Mouse (Mus musculus) forebrain, embryonic 11.5 days (tissue): Measurements from ENCODE around the gene Eps8. TPM values are rescaled to one million over a fixed set of nuclear protein-coding genes. Genes with fewer than 3 reads are reported as not detected.

ENCODE experiments used
- ATAC-seq: fragments of 200-750 bp; cut with Nextera tagmentation; replicated peaks from 2 replicates; pipeline ENCODE4 v1.8.0; 2017; ENCODE audit warnings: moderate TSS enrichment; ENCODE audit not compliant: low FRiP score
- DNase-seq: peaks from one replicate; pipeline ENCODE4 v3.0.0-alpha.2; 2017; ENCODE audit warnings: low spot score
- H3K27ac ChIP-seq: fragments of 300-500 bp; sonication (generic); 2 replicates; pipeline ENCODE4 v1.5.1; 2014; ENCODE audit warnings: low read depth, low read length
- H3K27me3 ChIP-seq: fragments of 300-500 bp; sonication (generic); 2 replicates; pipeline ENCODE4 v1.6.1; 2014; ENCODE audit warnings: mild to moderate bottlenecking, low read length, mixed read lengths; ENCODE audit not compliant: control insufficient read depth, insufficient read depth
- H3K36me3 ChIP-seq: fragments of 300-500 bp; sonication (generic); 2 replicates; pipeline ENCODE4 v1.6.1; 2014; ENCODE audit warnings: mild to moderate bottlenecking, low read length, moderate library complexity, mixed read lengths; ENCODE audit not compliant: control insufficient read depth, insufficient read depth
- H3K4me1 ChIP-seq: fragments of 300-500 bp; sonication (generic); replicated peaks from 2 replicates; pipeline ENCODE4 v1.6.1; 2014; ENCODE audit warnings: low read length, mixed read lengths; ENCODE audit not compliant: control insufficient read depth, insufficient read depth
- H3K4me2 ChIP-seq: fragments of 300-500 bp; sonication (generic); 2 replicates; pipeline ENCODE4 v1.6.1; 2014; ENCODE audit warnings: low read depth, mild to moderate bottlenecking, low read length, moderate library complexity, mixed read lengths; ENCODE audit not compliant: severe bottlenecking
- H3K4me3 ChIP-seq: fragments of 300-500 bp; sonication (generic); 2 replicates; pipeline ENCODE4 v1.5.1; 2014; ENCODE audit warnings: low read depth, low read length
- H3K9ac ChIP-seq: fragments of 300-500 bp; sonication (generic); 2 replicates; pipeline ENCODE4 v1.6.1; 2014; ENCODE audit warnings: low read length
- H3K9me3 ChIP-seq: fragments of 300-500 bp; sonication (generic); 2 replicates; pipeline ENCODE4 v1.6.1; 2016; ENCODE audit warnings: low read length, mixed read lengths; ENCODE audit not compliant: control insufficient read depth
- whole genome bisulfite sequencing: fragments of 180-500 bp; shearing (Covaris S2); extraction: QIAGEN DNeasy Blood & Tissue Kit; methylation state at CpG from one replicate; pipeline ENCODE4 v1.1.7; 2014; 5-methylcytosine and 5-hydroxymethylcytosine counted together
- polyA plus RNA-seq: library from polyadenylated mRNA; unstranded; fragments of >200 nt; fragmentation: Nextera tagmentation; extraction: Ambion mirVana; gene quantifications from 2 replicates; pipeline ENCODE4 v1.2.1, GENCODE M21; 2014

The Eps8 gene
- polyA plus RNA-seq, 1 experiment from 2014 or later, result 5.9 TPM

DNA sequence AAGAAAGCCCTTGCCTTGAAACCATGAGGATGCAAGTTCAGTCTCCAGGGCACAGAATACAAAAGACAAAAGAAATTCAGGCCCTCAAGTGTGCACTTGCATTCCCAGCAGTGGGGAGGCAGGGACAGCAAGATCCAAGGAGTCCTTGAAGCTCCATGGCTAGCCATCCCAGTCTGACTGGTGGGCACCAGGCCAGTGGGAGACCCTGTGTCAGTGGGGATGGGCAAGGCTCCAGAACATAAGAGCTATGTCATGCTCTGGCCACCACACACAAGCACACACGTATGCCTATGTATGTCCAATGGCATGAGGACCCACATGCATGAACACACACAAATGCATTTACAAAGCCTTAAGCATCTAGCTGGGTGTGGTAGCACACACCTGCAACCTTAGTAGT, 13.0 kb downstream of the Eps8 start:
- Histone ChIP-seq H3K4me1 (0 out of 2 replicates have a peak, but pooled peaks cover 2% of the 10 kb centered on the region), H3K9ac (no peak overlapping the region), H3K27ac (no peak overlapping the region), H3K4me2 (no peak overlapping the region), H3K4me3 (no peak overlapping the region), H3K27me3 (0 out of 2 replicates have a peak, but pooled peaks cover under 1% of the 10 kb centered on the region), H3K36me3 (no peaks in the 10 kb centered on the region), H3K9me3 (no peaks in the 10 kb centered on the region)
- WGBS, result 89% methylated on average over 1 of the region's 1 CpGs
- DNase-seq (no peak), ATAC-seq (no peak)

DNA sequence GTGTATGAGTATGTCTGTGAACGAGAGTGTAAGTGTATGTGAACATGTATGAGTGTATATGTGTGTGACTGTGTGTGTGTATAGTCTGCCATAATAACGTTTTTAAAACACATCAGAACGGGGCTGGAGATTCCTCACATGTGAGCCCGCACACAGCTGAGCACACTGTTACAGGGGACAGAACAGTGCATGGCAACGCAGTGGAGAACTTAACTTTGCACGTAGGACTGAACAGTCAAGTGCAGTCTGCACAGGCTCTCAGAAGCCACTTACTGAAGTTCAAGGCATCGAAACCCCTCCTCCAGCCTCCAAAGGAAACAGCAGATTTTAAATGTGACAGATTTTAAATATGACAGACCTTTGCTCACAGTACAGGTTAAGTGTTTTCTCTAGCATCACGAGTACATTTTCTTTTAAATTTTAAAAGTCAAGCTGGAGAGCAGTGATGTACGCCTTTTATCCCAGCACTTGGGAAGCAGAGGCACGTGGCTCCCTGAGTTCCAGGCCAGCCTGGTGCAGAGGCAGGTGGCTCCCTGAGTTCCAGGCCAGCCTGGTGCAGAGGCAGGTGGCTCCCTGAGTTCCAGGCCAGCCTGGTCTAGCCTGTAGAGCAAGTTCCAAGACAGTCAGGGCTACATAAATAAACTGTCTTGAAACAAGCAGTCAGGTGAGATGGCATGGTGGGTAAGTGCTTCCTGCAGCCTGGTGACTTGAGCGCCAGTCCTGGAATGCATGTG, 15.7 kb downstream of the Eps8 start:
- no peak for ATAC-seq
- WGBS, result 92% methylated on average over 11 of the region's 11 CpGs

DNA sequence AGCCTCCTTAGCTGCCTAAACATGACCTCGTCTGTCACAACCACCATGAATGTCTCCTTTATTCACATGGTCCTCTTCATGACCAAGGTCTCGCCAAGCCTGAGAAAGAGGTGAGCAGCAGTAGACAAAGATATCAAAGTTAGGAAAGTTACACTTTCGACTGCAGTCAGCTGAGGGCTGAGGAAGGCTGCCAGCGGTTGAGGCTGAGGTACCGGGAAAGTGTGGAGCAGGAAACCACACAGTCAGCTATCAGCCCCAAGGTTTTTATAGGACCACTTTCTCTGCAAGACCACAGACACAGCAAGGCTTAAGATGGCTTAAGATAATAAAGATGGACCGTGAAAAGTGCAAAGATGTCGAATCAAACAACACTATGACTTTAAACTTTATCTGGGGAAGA, 17.2 kb downstream of the Eps8 start:
- Histone ChIP-seq H3K4me3 (no peak overlapping the region), H3K9me3 (no peaks in the 10 kb centered on the region), H3K9ac (no peak overlapping the region), H3K27me3 (no peaks in the 10 kb centered on the region), H3K36me3 (no peaks in the 10 kb centered on the region), H3K4me1 (0 out of 2 replicates have a peak, but pooled peaks cover 2% of the 10 kb centered on the region), H3K27ac (no peak overlapping the region), H3K4me2 (no peak overlapping the region)
- DNase-seq (no peak), ATAC-seq (no peak)
- WGBS, result 63% methylated on average over 7 of the region's 7 CpGs

More for the DNA sequence above, 15.7 kb downstream of the Eps8 start:
- no peaks in the 10 kb centered on the region for H3K36me3 ChIP-seq
- no peaks in the 10 kb centered on the region for H3K9me3 ChIP-seq
- DNase-seq, result peak; percentile 9
- no peak overlapping the region for H3K27ac ChIP-seq
- H3K4me2 ChIP-seq, result no peak overlapping the region
- 0 out of 2 replicates have a peak, but pooled peaks cover 2% of the 10 kb centered on the region for H3K4me1 ChIP-seq
- H3K27me3 ChIP-seq, result no peaks in the 10 kb centered on the region
- no peak overlapping the region for H3K9ac ChIP-seq
- no peak overlapping the region for H3K4me3 ChIP-seq

DNA sequence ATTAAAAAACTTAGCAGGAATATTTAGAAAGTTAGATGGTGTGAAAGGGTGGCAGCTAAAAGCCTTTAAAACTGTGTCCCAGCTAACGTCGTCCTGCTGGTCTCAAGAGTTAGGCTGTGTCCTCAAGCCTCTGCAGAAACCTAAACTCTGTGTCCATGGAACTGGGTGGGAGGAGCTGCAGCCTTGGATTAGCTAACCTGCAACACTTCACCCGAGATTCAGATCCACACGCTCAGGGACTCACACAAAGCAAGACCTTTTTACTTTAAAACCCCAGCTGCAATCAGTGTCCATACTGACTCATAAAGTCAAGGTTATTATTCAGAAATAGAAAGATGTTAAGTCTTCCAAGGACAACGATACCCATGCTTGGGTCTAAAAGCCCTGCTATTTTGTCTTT, 18.5 kb downstream of the Eps8 start:
- Histone ChIP-seq H3K4me3 (no peak overlapping the region), H3K27ac (no peak overlapping the region), H3K4me1 (0 out of 2 replicates have a peak, but pooled peaks cover 2% of the 10 kb centered on the region), H3K9ac (no peak overlapping the region), H3K27me3 (no peaks in the 10 kb centered on the region), H3K9me3 (no peaks in the 10 kb centered on the region), H3K4me2 (no peak overlapping the region), H3K36me3 (no peaks in the 10 kb centered on the region)
- ATAC-seq, result no peak
- no peak for DNase-seq
- 84% methylated on average over 5 of the region's 5 CpGs for WGBS

DNA sequence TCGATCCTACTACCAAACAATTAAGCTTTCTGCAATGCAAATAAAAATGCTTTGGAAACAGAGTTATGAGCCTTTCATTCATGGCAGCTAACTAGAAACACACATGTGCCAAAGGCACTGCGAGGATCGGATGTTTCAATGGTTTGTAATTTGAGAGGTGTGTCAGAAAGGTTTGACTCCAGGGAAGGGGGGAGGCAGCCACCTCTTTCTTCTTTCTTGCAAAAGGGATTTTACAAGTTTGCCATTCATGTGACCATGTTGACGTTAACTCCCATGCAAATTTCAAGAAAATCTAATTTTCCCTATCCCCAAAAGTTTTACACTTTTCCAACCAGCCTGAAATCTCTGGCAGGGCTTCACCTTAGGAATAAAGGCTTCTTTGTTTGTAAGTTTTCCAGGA, 21.1 kb downstream of the Eps8 start:
- DNase-seq (peak; percentile 43), ATAC-seq (no peak)
- WGBS, result 43% methylated on average over 4 of the region's 4 CpGs
- Histone ChIP-seq H3K27ac (no peak overlapping the region), H3K4me2 (no peak overlapping the region), H3K9me3 (no peaks in the 10 kb centered on the region), H3K27me3 (no peaks in the 10 kb centered on the region), H3K4me1 (0 out of 2 replicates have a peak, but pooled peaks cover 3% of the 10 kb centered on the region), H3K4me3 (no peak overlapping the region), H3K9ac (no peak overlapping the region), H3K36me3 (no peaks in the 10 kb centered on the region)

DNA sequence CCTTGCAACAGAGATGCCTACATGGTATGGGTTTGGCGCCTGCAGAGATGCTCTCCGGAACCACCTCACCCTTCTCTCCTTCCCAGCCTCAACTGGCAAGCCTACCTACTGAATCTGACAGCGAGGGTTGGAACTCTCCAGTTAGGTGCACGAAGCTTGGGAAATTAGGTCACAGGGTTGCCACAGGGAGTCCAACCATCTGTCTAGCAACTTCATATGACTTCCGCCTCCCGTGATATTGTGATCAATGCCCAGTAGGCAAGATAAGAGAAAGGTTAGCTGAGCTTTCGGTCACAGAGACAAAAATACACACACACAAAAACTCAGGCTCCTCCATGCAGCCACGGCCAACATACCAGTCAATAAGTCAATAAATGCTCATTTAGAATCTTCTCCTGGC, 21.6 kb downstream of the Eps8 start:
- ATAC-seq (no peak), DNase-seq (peak; percentile 18)
- no peak overlapping the region for H3K9ac ChIP-seq
- no peak overlapping the region for H3K4me2 ChIP-seq
- H3K4me1 ChIP-seq, result 0 out of 2 replicates have a peak, but pooled peaks cover 3% of the 10 kb centered on the region
- H3K9me3 ChIP-seq, result no peaks in the 10 kb centered on the region
- H3K27me3 ChIP-seq, result no peaks in the 10 kb centered on the region
- no peaks in the 10 kb centered on the region for H3K36me3 ChIP-seq
- 86% methylated on average over 8 of the region's 8 CpGs for WGBS
- H3K27ac ChIP-seq, result no peak overlapping the region
- H3K4me3 ChIP-seq, result no peak overlapping the region

DNA sequence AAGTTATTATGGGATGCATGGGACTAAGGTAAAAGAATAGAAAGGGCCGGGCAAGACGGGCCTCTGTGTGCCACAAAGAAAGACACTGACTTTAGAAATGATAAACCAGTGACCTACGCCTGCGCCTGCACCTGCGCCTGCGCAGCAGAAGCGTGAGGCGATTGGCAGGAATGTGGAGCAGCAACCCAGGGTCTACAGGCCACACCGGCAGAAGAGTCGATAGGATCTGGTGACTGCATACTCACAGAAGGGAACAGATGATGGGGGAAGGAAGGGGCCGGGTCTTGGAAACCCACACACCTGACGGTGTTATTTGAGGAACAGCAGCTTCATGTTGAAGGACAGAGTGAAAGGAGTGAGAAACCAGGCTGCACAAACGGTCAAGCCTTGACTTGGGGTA, 24.3 kb downstream of the Eps8 start:
- DNase-seq (no peak), ATAC-seq (no peak)
- WGBS, result 90% methylated on average over 13 of the region's 13 CpGs
- H3K4me1 ChIP-seq, result 0 out of 2 replicates have a peak, but pooled peaks cover 3% of the 10 kb centered on the region
- no peaks in the 10 kb centered on the region for H3K27me3 ChIP-seq
- no peak overlapping the region for H3K4me3 ChIP-seq
- H3K4me2 ChIP-seq, result no peak overlapping the region
- H3K9me3 ChIP-seq, result no peaks in the 10 kb centered on the region
- H3K36me3 ChIP-seq, result no peaks in the 10 kb centered on the region
- H3K27ac ChIP-seq, result no peak overlapping the region
- no peak overlapping the region for H3K9ac ChIP-seq

DNA sequence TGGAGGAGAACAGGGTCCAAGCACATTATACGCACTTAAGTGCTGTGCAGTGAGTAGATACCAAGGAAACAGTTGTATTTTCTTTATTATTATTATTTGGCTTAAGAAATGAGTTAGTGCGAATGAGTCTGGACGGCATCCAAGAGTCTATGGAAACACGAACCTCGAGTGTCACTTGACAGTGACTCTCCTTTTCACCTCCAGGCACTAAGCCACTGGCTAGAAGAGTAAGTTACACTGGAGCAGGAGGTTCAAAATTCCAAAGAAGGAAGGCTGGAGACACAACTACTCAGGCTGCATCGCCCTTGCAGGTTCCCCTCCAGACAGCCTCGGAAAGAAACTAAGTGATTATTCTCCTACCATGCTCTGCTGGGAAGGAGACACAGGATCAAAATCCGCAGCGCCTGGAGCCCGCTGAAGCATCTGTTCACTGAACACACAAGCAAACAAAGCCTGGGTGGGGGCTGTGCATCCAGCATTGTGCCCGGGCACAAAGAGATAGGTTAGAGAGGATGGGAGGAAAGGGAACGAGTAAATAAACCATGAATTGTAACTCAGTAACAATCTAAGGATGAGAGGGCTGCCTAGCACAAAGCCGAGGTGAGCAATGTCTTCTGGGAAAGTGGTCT, 25.0 kb downstream of the Eps8 start:
- Histone ChIP-seq H3K9ac (no peak overlapping the region), H3K4me3 (no peak overlapping the region), H3K4me1 (0 out of 2 replicates have a peak, but pooled peaks cover 3% of the 10 kb centered on the region), H3K4me2 (no peak overlapping the region), H3K36me3 (no peaks in the 10 kb centered on the region), H3K27me3 (no peaks in the 10 kb centered on the region), H3K27ac (no peak overlapping the region), H3K9me3 (no peaks in the 10 kb centered on the region)
- WGBS, result 62% methylated on average over 13 of the region's 13 CpGs
- peak; percentile 33; the same call in 1 of the 2 replicates for ATAC-seq
- no peak for DNase-seq
